Mouse (Mus musculus): ENCODE data around the gene Egfl8.

- TF ChIP-seq TAL1 (IDR thresholded peaks at IDR 0.05; ENCODE audit: low read length) (no peak), GATA1 (IDR thresholded peaks at IDR 0.05; ENCODE audit: low read length) (no peak)
These were observed 19.7 kb downstream of the Egfl8 start for GRCm38 (mm10) chr17:34596098-34596497.
